Mouse (Mus musculus) C2C12 (cell line): ENCODE measurements at regions not wholly inside any gene's neighbourhood (a gene's known extent, or its start where the extent isn't known, plus 50 kb on each side); places are given as distances from the start of the nearest gene placed in this dataset.

Source experiments
- CTCF ChIP-seq: IDR thresholded peaks from one replicate; pipeline ENCODE4 v1.5.1; 2011; ENCODE audit not compliant: control insufficient read depth, insufficient read depth, insufficient read length
- MAX ChIP-seq: IDR thresholded peaks from one replicate; pipeline ENCODE4 v1.6.1; 2011; ENCODE audit warnings: mild to moderate bottlenecking, control low read depth

DNA sequence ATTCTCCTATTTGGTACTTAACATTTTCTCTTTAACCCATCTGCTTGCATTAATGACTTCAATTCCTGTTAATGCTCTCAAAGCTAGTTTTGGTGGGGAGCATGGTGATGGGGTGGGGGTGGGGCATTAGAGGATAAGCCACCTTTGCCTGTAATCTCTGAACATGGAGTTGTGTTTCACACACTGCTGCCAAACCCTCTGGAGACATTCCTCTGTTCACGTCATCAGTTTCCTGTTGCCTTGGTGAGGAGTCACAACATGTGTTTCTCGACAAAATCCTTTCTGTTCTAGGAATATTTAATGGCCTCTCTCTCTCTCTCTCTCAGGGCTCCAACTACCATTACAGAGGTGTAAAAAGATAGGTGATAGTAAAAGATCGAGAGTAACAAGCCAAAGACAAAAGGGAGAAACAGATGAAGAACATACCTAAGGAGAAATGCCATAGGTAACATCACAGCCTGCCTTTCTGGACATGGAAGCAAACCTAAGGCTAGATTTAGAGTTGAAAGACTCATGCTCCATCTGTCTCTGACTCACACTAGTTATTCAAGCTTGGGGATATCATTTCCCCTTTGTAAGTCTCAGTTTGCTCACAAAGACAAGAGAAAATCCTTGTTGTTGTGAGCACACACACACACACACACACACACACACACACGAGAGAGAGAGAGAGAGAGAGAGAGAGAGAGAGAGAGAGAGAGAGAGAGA is 618.6 kb downstream of the Slc22a22 start:
- no peak for TF ChIP-seq MAX
- TF ChIP-seq CTCF, result no peak
